Mouse (Mus musculus) Muller cell, postnatal 12 days (primary cell): ENCODE data around the gene Me1.

ENCODE experiments used
- DNase-seq: peaks from one replicate; pipeline ENCODE4 v3.0.0-alpha.2; 2015; ENCODE audit errors: inconsistent ontology term

Gene Me1

DNA sequence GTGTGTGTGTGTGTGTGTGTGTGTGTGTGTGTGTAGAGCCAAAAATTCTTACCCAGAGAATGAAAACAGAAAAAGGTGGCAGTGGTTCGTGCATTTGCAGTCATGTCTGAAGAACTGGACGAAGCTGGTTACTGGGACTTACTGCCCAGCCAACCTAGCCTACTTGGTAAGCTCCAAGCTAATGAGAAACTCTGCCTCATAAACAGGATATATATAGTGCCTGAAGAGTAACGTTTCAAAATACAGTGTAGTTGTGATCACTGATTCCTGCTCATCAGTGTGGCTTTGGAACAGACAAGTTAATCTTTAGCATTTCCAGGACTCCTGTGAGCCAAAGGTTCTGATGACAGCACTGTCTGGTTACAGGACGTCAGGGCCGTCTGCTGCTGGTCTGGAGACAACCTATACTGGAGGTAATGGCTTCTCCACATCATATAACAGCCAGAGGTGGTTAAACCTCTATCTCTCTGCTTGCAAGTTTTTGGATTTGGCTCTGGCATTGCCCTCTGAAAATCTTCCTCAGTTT, 146.1 kb downstream of the Me1 start:
- no peak for DNase-seq

DNA sequence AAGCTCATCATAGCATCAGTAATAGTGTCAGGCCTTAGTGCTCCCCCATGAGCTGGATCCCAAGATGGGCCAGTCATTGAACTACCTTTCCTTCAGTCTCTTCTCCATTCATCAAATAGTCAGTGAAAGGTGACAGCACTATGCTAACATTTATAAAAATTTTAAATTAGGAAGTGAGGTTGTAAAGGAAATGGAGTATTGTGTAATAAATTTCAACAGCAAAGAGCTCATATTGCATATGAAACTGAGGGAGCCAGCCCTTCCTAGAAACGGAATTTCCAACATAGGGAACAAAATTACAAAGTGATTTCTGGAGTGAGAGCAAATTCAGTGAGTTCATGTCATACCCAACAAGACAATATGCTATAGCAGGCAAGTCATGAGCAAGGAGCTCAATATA, 151.2 kb downstream of the Me1 start:
- DNase-seq: no peak

DNA sequence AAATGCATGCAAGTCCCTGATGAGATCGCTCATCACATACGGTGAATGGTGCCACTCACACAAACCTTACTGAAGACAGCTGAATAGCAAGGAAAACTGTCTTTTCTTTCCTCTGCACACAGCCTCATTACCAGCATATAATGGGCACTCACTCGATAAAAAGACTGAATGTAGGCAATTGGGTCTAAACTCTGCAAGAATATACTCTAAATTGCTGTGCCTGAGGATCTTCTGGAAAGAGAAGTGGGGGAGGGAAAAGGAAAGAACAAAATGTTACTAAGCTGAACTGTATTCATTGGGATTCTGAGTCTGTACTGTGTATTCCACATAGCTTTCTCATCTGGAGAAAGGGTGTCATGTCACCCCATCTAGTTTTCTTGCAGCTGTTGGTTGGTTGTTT, 152.3 kb downstream of the Me1 start:
- no peak for DNase-seq

DNA sequence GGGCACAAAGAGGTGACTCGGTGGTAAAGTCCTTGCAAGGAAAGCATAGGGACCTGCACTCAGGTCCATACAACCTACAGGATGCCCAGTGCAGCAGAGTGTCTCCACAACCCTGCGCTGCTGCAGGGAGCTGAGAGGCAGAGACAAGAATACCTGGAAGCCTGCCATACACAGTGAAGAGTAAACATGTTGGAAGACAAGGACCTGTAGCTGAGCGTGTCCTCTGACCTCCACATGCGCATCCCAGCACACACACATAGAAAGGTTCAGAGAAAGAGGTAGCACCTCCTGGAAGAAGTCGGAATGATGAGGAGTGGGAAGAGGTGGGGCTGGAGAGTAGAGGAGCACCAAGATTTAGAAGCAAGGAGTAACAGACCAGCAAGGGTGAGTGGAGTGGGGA, 161.7 kb downstream of the Me1 start:
- DNase-seq: no peak
